Mouse (Mus musculus): Measurements from ENCODE around the gene Brd1. TPM values are rescaled to one million over a fixed set of nuclear protein-coding genes. Genes with fewer than 3 reads are reported as not detected.

Brd1 gene
- polyA plus RNA-seq, 2 experiments = 24.9 to 28.2 TPM

GRCm38 (mm10) chr15:88730717-88731116 is 3.3 kb downstream of the Brd1 start:
- no peak for TF ChIP-seq POLR2A (IDR thresholded peaks at IDR 0.05; ENCODE audit: borderline replicate concordance, extremely low read depth, insufficient read depth, insufficient read length)
- H3K9me3 ChIP-seq (ENCODE audit: control insufficient read depth, low read length) = no peaks in the 10 kb centered on the region
- H3K36me3 ChIP-seq (ENCODE audit: control insufficient read depth, insufficient read depth, low read length) = peaks cover 42% of the 10 kb centered on the region
- ATAC-seq (ENCODE audit: low FRiP score, low read depth) (no peak), DNase-seq (ENCODE audit: low spot score) (no peak)
- H3K4me3 ChIP-seq (replicated peaks; ENCODE audit: low read length) = no peak overlapping the region
- no peak overlapping the region for H3K4me2 ChIP-seq (replicated peaks; ENCODE audit: low read depth, low read length, severe bottlenecking)
- peaks cover 19% of the 10 kb centered on the region for H3K4me1 ChIP-seq (ENCODE audit: control insufficient read depth, insufficient read depth, low read length)
- H3K27ac ChIP-seq (replicated peaks; ENCODE audit: low read depth, low read length) = no peak overlapping the region
- H3K9ac ChIP-seq (ENCODE audit: low read depth, low read length, severe bottlenecking) = no peak overlapping the region
- H3K27me3 ChIP-seq (ENCODE audit: control insufficient read depth, insufficient read depth, low read length) = no peaks in the 10 kb centered on the region
- WGBS = 80% methylated on average over 3 of the region's 3 CpGs

GRCm38 (mm10) chr15:88727204-88727603 is 6.8 kb downstream of the Brd1 start:
- no peaks in the 10 kb centered on the region for H3K27me3 ChIP-seq (ENCODE audit: control insufficient read depth, insufficient read depth, low read length)
- no peak for DNase-seq (ENCODE audit: low spot score)
- no peak overlapping the region for H3K27ac ChIP-seq (replicated peaks; ENCODE audit: low read depth, low read length)
- no peak overlapping the region for H3K9ac ChIP-seq (ENCODE audit: low read depth, low read length, severe bottlenecking)
- no peak for TF ChIP-seq POLR2A (IDR thresholded peaks at IDR 0.05; ENCODE audit: borderline replicate concordance, extremely low read depth, insufficient read depth, insufficient read length)
- H3K36me3 ChIP-seq (ENCODE audit: control insufficient read depth, insufficient read depth, low read length) = peaks cover 75% of the 10 kb centered on the region
- no peak for ATAC-seq (ENCODE audit: low FRiP score, low read depth)
- H3K4me2 ChIP-seq (replicated peaks; ENCODE audit: low read depth, low read length, severe bottlenecking) = no peak overlapping the region
- H3K4me1 ChIP-seq (ENCODE audit: control insufficient read depth, insufficient read depth, low read length) = peaks cover 8% of the 10 kb centered on the region
- WGBS = 80% methylated on average over 3 of the region's 3 CpGs
- no peak overlapping the region for H3K4me3 ChIP-seq (replicated peaks; ENCODE audit: low read length)
- H3K9me3 ChIP-seq (ENCODE audit: control insufficient read depth, low read length) = no peaks in the 10 kb centered on the region

- H3K4me1 ChIP-seq (ENCODE audit: control insufficient read depth, insufficient read depth, low read length) = no peaks in the 10 kb centered on the region
- DNase-seq (ENCODE audit: low spot score) (no peak), ATAC-seq (ENCODE audit: low FRiP score, low read depth) (no peak)
- H3K9ac ChIP-seq (ENCODE audit: low read depth, low read length, severe bottlenecking) = no peak overlapping the region
- H3K36me3 ChIP-seq (ENCODE audit: control insufficient read depth, insufficient read depth, low read length) = peaks cover 86% of the 10 kb centered on the region
- 92% methylated on average over 5 of the region's 5 CpGs for WGBS
- H3K4me3 ChIP-seq (replicated peaks; ENCODE audit: low read length) = no peak overlapping the region
- no peaks in the 10 kb centered on the region for H3K27me3 ChIP-seq (ENCODE audit: control insufficient read depth, insufficient read depth, low read length)
- no peak for TF ChIP-seq POLR2A (IDR thresholded peaks at IDR 0.05; ENCODE audit: borderline replicate concordance, extremely low read depth, insufficient read depth, insufficient read length)
- no peak overlapping the region for H3K4me2 ChIP-seq (replicated peaks; ENCODE audit: low read depth, low read length, severe bottlenecking)
- no peaks in the 10 kb centered on the region for H3K9me3 ChIP-seq (ENCODE audit: control insufficient read depth, low read length)
- no peak overlapping the region for H3K27ac ChIP-seq (replicated peaks; ENCODE audit: low read depth, low read length)
Observed at GRCm38 (mm10) chr15:88725036-88725435, 9.0 kb downstream of the Brd1 start.

- Histone ChIP-seq H3K4me1 (ENCODE audit: control insufficient read depth, insufficient read depth, low read length) (no peaks in the 10 kb centered on the region), H3K27ac (replicated peaks; ENCODE audit: low read depth, low read length) (no peak overlapping the region), H3K9ac (ENCODE audit: low read depth, low read length, severe bottlenecking) (no peak overlapping the region), H3K4me3 (replicated peaks; ENCODE audit: low read length) (no peak overlapping the region), H3K36me3 (ENCODE audit: control insufficient read depth, insufficient read depth, low read length) (peaks cover 83% of the 10 kb centered on the region), H3K27me3 (ENCODE audit: control insufficient read depth, insufficient read depth, low read length) (no peaks in the 10 kb centered on the region), H3K4me2 (replicated peaks; ENCODE audit: low read depth, low read length, severe bottlenecking) (no peak overlapping the region), H3K9me3 (ENCODE audit: control insufficient read depth, low read length) (no peaks in the 10 kb centered on the region)
- no peak for TF ChIP-seq POLR2A (IDR thresholded peaks at IDR 0.05; ENCODE audit: borderline replicate concordance, extremely low read depth, insufficient read depth, insufficient read length)
- ATAC-seq (ENCODE audit: low FRiP score, low read depth) (no peak), DNase-seq (ENCODE audit: low spot score) (no peak)
- 75% methylated on average over 7 of the region's 7 CpGs for WGBS
Observed at GRCm38 (mm10) chr15:88724311-88724710, 9.7 kb downstream of the Brd1 start.

- ATAC-seq (ENCODE audit: low FRiP score, low read depth) (no peak), DNase-seq (ENCODE audit: low spot score) (no peak)
- 89% methylated on average over 6 of the region's 6 CpGs for WGBS
- TF ChIP-seq POLR2A (IDR thresholded peaks at IDR 0.05; ENCODE audit: borderline replicate concordance, extremely low read depth, insufficient read depth, insufficient read length) = no peak
- no peaks in the 10 kb centered on the region for H3K9me3 ChIP-seq (ENCODE audit: control insufficient read depth, low read length)
- H3K4me3 ChIP-seq (replicated peaks; ENCODE audit: low read length) = no peak overlapping the region
- H3K4me2 ChIP-seq (replicated peaks; ENCODE audit: low read depth, low read length, severe bottlenecking) = no peak overlapping the region
- H3K4me1 ChIP-seq (ENCODE audit: control insufficient read depth, insufficient read depth, low read length) = no peaks in the 10 kb centered on the region
- no peak overlapping the region for H3K27ac ChIP-seq (replicated peaks; ENCODE audit: low read depth, low read length)
- H3K36me3 ChIP-seq (ENCODE audit: control insufficient read depth, insufficient read depth, low read length) = peaks cover 83% of the 10 kb centered on the region
- H3K27me3 ChIP-seq (ENCODE audit: control insufficient read depth, insufficient read depth, low read length) = no peaks in the 10 kb centered on the region
- H3K9ac ChIP-seq (ENCODE audit: low read depth, low read length, severe bottlenecking) = no peak overlapping the region
Observed at GRCm38 (mm10) chr15:88723205-88723604, 10.8 kb downstream of the Brd1 start.

GRCm38 (mm10) chr15:88717239-88717638 is 16.8 kb downstream of the Brd1 start:
- H3K9ac ChIP-seq (ENCODE audit: low read depth, low read length, severe bottlenecking) = no peak overlapping the region
- 47% methylated on average over 9 of the region's 9 CpGs for WGBS
- no peak for ATAC-seq (ENCODE audit: low FRiP score, low read depth)
- no peaks in the 10 kb centered on the region for H3K4me1 ChIP-seq (ENCODE audit: control insufficient read depth, insufficient read depth, low read length)
- H3K27me3 ChIP-seq (ENCODE audit: control insufficient read depth, insufficient read depth, low read length) = no peaks in the 10 kb centered on the region
- no peak overlapping the region for H3K27ac ChIP-seq (replicated peaks; ENCODE audit: low read depth, low read length)
- TF ChIP-seq POLR2A (IDR thresholded peaks at IDR 0.05; ENCODE audit: borderline replicate concordance, extremely low read depth, insufficient read depth, insufficient read length) = no peak
- no peak overlapping the region for H3K4me3 ChIP-seq (replicated peaks; ENCODE audit: low read length)
- peaks cover 93% of the 10 kb centered on the region for H3K36me3 ChIP-seq (ENCODE audit: control insufficient read depth, insufficient read depth, low read length)
- no peaks in the 10 kb centered on the region for H3K9me3 ChIP-seq (ENCODE audit: control insufficient read depth, low read length)
- DNase-seq (ENCODE audit: low spot score) = peak; percentile 19
- no peak overlapping the region for H3K4me2 ChIP-seq (replicated peaks; ENCODE audit: low read depth, low read length, severe bottlenecking)

All from limb, embryonic 14.5 days (tissue).